Mouse (Mus musculus) ovary, postnatal 10 days (tissue): ENCODE measurements at regions not wholly inside any gene's neighbourhood (a gene's known extent, or its start where the extent isn't known, plus 50 kb on each side); places are given as distances from the start of the nearest gene placed in this dataset.
A peak's percentile ranks its signal among the peaks of the same experiment; 100 is the strongest.

Source experiments
- DNase-seq: peaks from one replicate; pipeline ENCODE4 v3.0.0; 2022; ENCODE audit warnings: low spot score

GRCm38 (mm10) chr16:29871395-29871794 is 192.8 kb upstream of the Hes1 start:
- DNase-seq = no peak

GRCm38 (mm10) chr16:29876196-29876595 is 188.0 kb upstream of the Hes1 start:
- no peak for DNase-seq

GRCm38 (mm10) chr16:29877372-29878123 is 186.6 kb upstream of the Hes1 start:
- no peak for DNase-seq

DNA sequence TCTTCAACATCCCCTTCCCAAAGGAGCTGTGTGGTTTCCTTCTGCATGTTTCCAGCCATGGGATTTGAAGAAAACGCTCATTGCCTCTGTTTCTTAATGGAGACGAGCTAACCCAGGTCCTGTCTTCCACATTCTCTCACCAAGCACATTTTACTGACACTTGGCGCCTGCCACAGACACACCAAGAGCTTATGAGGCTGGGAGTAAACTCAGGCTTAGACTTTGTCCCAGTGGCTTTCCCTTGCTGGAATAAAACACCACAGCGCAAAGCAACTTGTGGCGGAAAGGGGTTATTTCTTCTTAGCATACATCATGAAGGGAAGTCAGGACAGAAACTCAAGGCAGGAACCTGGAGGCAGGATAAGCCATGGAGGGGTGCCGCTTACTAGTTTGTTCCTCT is 184.5 kb upstream of the Hes1 start:
- DNase-seq = no peak

DNA sequence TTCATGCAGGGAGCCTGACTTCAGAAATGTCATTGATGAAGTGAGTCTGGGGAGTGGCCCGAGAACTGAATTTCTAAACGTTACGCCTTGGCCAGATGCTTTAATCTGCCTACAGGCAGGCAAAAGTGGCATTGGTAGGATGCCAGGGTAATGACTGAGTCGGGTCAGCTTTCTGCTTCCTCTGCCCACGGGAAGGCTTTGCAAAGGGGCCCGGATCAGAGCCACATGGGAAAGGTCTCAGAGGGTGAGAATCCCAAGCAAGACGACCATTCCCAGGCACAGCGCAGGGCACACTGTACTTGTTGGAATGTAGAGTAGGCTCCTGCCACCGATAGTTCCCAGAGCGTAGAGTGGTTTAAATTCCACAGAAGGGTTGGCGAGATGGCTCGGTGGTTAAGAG is 182.7 kb upstream of the Hes1 start:
- no peak for DNase-seq

DNA sequence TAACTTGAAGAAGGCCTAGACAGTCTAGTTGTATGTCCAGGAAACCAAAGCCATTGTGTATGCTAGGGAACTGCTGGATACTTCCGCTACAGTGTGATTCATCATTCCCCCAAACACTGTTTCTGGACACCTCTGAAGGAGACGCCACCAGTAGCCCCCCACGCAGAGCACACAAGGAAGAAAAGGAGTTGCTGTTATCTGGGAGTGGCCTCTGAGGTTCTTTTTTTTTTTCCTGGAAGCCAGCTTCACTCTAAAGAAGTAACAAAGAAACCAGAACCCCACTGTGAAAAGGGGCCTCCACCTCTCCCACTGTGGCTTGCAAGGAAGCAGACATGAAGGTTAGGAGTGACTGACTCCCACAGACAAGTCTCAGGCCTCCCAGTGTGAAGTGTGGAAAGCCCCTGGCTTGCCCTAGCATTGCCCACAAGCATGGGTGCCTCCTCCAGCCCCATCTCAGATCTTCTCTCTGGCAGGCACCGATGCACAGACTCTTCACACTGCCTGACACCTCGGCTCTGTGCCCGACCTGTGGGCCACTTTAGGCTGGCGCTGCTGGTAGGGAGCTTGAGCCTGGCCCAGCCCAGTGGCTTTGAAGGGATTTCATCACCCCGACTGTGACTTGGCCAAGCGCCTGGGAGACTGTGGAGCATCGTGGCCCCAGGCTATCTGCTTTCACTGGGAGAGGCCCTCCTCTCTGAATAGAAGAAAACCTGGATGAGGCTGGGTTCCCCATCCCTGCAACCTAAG is 181.8 kb upstream of the Hes1 start:
- no peak for DNase-seq

DNA sequence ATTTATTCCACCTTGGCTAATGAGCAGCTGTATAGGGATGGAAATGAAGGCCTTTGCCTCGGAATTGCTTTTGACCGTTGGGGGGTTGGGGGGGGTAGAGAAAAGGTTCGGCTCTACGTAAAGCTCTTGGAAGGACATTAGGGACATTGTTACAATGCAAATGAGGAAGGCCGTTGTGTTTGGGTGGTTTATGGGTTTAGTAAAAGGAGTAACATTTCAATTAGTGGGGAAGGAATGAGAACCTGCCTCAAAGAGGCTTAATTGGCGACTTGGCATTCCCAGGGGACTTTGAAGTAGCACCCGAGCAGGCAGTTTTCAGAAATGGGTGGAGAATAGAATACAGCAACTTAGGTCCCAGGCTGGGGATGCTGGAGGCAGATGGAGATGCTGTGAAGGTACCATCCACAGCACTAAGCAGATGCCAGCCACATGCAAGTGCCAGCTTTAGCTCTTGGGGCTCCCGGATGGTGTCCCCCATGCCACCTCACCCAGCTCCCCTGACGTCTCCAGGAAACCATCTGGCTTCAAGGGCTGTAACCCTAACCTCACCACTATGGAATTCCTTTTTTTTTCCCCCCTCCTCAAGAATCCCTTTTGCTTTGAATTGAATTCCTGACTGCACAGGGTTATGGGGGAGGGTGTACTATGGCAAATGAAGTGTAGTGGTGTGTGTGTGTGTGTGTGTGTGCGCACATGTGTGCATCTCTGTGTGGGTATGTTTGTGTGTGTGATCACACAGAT is 180.8 kb upstream of the Hes1 start:
- no peak for DNase-seq

- DNase-seq = no peak
Measured at GRCm38 (mm10) chr16:29884899-29885298, 179.3 kb upstream of the Hes1 start.

GRCm38 (mm10) chr16:29886755-29887154 is 177.4 kb upstream of the Hes1 start:
- no peak for DNase-seq

DNA sequence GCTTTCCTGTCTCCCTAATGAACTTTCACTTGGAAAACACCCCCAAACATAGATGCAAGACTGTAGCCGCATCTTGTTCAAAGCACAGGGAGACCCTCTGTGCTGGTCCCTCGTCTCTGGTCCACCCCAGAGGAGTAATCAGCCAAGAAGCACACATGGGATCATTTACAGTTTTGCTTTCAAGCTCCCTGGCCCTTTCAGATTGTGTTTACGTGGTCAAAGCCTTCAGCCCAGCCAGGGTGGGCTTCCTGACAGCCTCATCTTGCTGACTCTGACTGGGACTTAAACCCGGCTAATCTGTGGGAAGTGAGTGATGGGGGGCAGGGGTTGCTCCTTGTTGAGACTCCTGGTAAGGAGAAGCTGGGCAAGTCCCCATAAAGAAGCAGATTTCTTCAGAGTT is 174.8 kb upstream of the Hes1 start:
- no peak for DNase-seq

DNA sequence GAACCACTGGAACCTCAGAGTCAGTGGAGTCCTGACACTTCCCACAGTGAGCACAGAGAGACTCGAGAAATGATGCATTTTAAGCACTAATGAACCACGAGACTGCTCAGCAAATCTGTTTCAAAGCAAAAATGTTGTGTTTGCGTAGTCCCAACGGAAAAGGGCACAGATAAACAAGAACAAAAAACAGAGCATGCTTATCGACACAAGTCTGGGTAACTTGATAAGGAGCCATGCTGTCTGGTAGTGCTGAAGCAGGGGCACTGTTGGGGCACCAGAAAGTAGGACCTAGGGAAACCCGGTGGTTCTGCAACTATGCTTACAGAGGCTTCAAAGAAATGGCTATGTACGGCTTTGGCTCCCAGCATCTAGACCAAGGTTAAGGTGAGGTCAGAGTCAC is 172.7 kb upstream of the Hes1 start:
- no peak for DNase-seq

- no peak for DNase-seq
Measured at GRCm38 (mm10) chr16:29893871-29894828, 170.0 kb upstream of the Hes1 start.

- no peak for DNase-seq
Measured at GRCm38 (mm10) chr16:29896393-29896792, 167.8 kb upstream of the Hes1 start.

DNA sequence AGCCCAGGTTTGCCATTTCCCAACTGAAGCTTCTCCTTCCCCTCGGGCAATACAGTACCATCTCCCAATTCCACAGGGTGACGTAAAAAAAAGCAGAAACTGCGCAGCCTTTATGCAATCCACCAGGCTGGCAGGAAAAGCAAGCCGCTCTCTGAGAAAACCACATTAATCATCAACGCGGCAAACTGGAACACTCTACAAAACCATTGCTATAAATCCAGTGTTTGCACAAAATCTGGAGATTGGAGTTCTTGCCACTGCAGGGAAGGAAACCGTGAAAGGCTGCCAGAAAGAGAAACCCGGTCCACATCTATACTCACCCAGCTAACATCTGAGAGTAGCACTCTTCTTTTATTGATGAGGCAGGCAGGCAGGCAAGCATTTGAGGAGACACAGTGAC is 160.7 kb upstream of the Hes1 start:
- DNase-seq = no peak

- no peak for DNase-seq
Measured at GRCm38 (mm10) chr16:29904183-29904775, 159.9 kb upstream of the Hes1 start.

- DNase-seq = no peak
Measured at GRCm38 (mm10) chr16:29907331-29907730, 156.9 kb upstream of the Hes1 start.

GRCm38 (mm10) chr16:29908031-29908430 is 156.2 kb upstream of the Hes1 start:
- no peak for DNase-seq

DNA sequence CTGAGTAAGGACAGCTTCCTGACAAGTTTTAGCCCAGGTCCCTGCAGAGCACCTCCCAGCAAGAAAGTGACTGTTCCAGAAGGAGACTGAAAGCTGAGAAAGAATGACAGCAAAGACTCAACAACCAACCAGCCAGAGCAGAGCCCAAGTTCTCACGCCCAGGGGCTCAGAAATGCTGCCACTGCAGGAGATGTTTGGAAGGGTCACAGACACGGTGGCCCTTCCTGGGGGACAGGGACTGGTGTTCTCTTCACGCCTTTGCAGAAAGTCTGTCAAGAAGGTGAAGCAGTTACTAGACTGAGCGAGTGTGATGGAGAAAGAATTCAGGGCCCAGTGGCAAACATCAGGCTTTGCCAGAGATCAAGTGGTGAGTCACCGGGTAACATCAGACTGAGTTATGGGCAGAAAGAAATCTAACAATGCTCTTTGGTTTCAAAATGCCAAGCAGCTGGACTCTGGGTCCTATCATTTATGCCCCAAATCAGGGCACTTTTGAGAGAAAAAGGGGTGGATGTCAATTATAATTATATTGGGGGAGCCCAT is 154.2 kb upstream of the Hes1 start:
- no peak for DNase-seq

GRCm38 (mm10) chr16:29911164-29911571 is 153.0 kb upstream of the Hes1 start:
- no peak for DNase-seq

- DNase-seq = no peak
Measured at GRCm38 (mm10) chr16:29913357-29914010, 150.7 kb upstream of the Hes1 start.

GRCm38 (mm10) chr16:29915346-29915745 is 148.8 kb upstream of the Hes1 start:
- peak; percentile 35 for DNase-seq
